Mouse (Mus musculus) erythroid progenitor cell, adult 5-6 weeks (primary cell): ENCODE data around the gene Map4k1. TPM values are rescaled to one million over a fixed set of nuclear protein-coding genes. Genes with fewer than 3 reads are reported as not detected.

Source experiments
- ATAC-seq: replicated peaks from 2 replicates; pipeline ENCODE4 v1.8.0; 2016; ENCODE audit warnings: moderate number of reproducible peaks, mild to moderate bottlenecking, moderate TSS enrichment, inconsistent platforms; ENCODE audit not compliant: poor library complexity, low FRiP score, severe bottlenecking
- total RNA-seq, 2 experiments: library from RNA; stranded (forward) in 1 of 2; stranded (reverse) in 1 of 2; fragments of 150-400 nt in 1 of 2; fragments of 186-747, 209-891 nt in 1 of 2; gene quantifications; 2 replicates each; pipeline versions ENCODE4 v1.2.3 to v1.2.4; 2015 to 2017; ENCODE audit warnings: low replicate concordance in 2 of 2

Map4k1 gene
- total RNA-seq, 2 experiments from 2014 or later = 7.9 to 23.1 TPM

DNA sequence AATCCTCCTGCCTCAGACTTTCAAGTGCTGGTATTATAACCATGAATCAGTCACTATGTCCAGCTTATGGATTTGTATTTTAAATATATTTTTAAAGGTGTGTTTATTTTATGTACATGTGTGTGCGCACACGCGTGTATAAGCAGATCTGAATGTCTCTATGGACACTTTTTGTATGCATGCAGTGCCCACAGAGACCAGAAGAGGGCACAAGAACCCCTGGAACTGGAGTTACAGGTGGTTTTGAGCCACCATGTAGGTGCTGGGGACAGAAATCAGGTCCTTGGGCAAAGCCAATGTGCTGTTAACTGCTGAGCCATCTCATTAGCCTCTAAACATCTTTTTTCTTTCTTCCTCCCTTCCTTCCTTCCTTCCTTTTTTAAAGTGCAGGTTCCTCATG is 66.2 kb downstream of the Map4k1 start:
- no peak for ATAC-seq

DNA sequence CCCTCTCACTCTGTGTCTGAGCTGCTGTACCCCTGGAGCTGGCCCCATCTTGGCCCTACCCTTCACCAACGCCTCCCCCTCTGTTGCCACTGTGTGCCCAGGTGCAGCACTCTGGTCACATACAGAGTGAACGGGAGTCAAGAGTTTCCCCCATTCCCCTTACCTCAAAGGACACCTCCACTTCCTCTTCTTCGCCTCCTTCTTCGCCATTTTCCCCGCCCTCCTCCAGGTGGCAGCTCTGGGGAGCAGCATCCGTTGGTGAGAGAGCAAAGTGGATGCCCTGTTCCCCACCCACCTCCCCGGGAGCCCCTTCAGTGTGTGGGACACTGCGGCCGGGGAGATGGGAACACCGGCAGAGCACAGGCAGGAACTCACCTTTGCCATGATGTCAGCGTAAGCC is 66.8 kb downstream of the Map4k1 start:
- ATAC-seq = no peak

DNA sequence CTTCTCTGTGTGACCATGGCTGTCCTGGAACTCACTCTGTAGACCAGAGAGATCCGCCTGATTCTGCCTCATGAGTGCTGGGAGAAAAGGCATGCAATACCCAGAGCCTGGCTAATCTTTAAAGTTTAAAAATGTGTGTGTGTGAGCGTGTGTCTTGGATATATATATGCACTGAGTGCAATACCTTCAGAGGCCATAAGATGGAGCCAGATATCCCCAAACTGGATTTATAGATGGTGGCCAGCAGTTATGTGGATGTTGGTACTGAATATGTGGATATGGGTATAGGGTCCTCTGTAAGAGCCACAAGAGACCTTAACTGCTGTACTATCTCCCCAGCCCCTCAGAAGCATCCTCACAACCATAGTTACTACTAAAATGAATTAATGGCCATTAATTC is 68.9 kb downstream of the Map4k1 start:
- ATAC-seq = no peak

DNA sequence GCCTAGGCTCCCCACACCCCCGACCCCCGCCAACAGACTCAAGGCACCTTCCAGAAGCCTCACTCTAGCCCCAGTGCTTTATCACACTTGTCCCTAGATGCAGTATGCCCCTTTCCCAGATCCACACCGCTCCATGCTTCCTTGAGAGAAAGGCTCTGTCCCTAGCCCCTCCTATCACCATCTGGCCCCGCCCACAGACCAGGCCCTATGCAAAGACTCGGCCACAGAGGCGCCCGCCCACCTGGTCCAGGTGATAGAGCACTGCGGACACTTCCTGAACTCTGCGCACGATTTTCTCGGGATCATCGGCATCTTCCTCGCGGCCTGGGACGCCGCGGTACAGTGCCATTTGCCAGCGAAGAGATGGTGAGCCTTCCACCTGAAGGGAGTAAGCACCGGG is 71.0 kb downstream of the Map4k1 start:
- no peak for ATAC-seq

Other genes starting within 250 kb of the Map4k1 start
- gene Mrps12, start 240.2 kb upstream of the Map4k1 start, total RNA-seq (2015; ENCODE audit: low replicate concordance) = 12.6 and 27.2 TPM in 2 replicates
- gene Mrps12, start 240.2 kb upstream of the Map4k1 start, total RNA-seq (2017; ENCODE audit: low replicate concordance) = 16.2 and 17.5 TPM in 2 replicates
- gene Sars2, start 240.1 kb upstream of the Map4k1 start, total RNA-seq (2015; ENCODE audit: low replicate concordance) = 1.3 and 6.1 TPM in 2 replicates
- gene Sars2, start 240.1 kb upstream of the Map4k1 start, total RNA-seq (2017; ENCODE audit: low replicate concordance) = 0.39 and 4.4 TPM in 2 replicates
- not detected in 2 replicates for gene Ccer2, start 225.9 kb upstream of the Map4k1 start, total RNA-seq (2015; ENCODE audit: low replicate concordance)
- not detected in 2 replicates for gene Ccer2, start 225.9 kb upstream of the Map4k1 start, total RNA-seq (2017; ENCODE audit: low replicate concordance)
- 38.9 and 40.2 TPM in 2 replicates for gene Sirt2, start 215.3 kb upstream of the Map4k1 start, total RNA-seq (2015; ENCODE audit: low replicate concordance)
- gene Sirt2, start 215.3 kb upstream of the Map4k1 start, total RNA-seq (2017; ENCODE audit: low replicate concordance) = 3.6 and 14.5 TPM in 2 replicates
- 8.3 and 12.2 TPM in 2 replicates for gene Nfkbib, start 214.5 kb upstream of the Map4k1 start, total RNA-seq (2015; ENCODE audit: low replicate concordance)
- gene Nfkbib, start 214.5 kb upstream of the Map4k1 start, total RNA-seq (2017; ENCODE audit: low replicate concordance) = 4.8 and 5.5 TPM in 2 replicates
- 4.3 and 8.8 TPM in 2 replicates for gene Rinl, start 193.1 kb upstream of the Map4k1 start, total RNA-seq (2015; ENCODE audit: low replicate concordance)
- 5.4 and 19.4 TPM in 2 replicates for gene Rinl, start 193.1 kb upstream of the Map4k1 start, total RNA-seq (2017; ENCODE audit: low replicate concordance)
- gene Hnrnpl, start 173.5 kb upstream of the Map4k1 start, total RNA-seq (2015; ENCODE audit: low replicate concordance) = 215 and 258 TPM in 2 replicates
- 202 and 252 TPM in 2 replicates for gene Hnrnpl, start 173.5 kb upstream of the Map4k1 start, total RNA-seq (2017; ENCODE audit: low replicate concordance)
- gene Ech1, start 156.8 kb upstream of the Map4k1 start, total RNA-seq (2015; ENCODE audit: low replicate concordance) = 34.2 and 61.2 TPM in 2 replicates
- 10.6 and 14.1 TPM in 2 replicates for gene Ech1, start 156.8 kb upstream of the Map4k1 start, total RNA-seq (2017; ENCODE audit: low replicate concordance)
- gene Lgals4, start 148.2 kb upstream of the Map4k1 start, total RNA-seq (2015; ENCODE audit: low replicate concordance) = not detected in 2 replicates
- 0.91 and 1.5 TPM in 2 replicates for gene Lgals4, start 148.2 kb upstream of the Map4k1 start, total RNA-seq (2017; ENCODE audit: low replicate concordance)
- gene Lgals7, start 118.2 kb upstream of the Map4k1 start, total RNA-seq (2015; ENCODE audit: low replicate concordance) = not detected in 2 replicates
- gene Lgals7, start 118.2 kb upstream of the Map4k1 start, total RNA-seq (2017; ENCODE audit: low replicate concordance) = not detected in 2 replicates
- not detected in 2 replicates for gene Capn12, start 100.6 kb upstream of the Map4k1 start, total RNA-seq (2015; ENCODE audit: low replicate concordance)
- 1.2 TPM in 1 of 2 replicates, not detected in the other for gene Capn12, start 100.6 kb upstream of the Map4k1 start, total RNA-seq (2017; ENCODE audit: low replicate concordance)
- gene Actn4, start 19.7 kb upstream of the Map4k1 start, total RNA-seq (2015; ENCODE audit: low replicate concordance) = 170 and 189 TPM in 2 replicates
- gene Actn4, start 19.7 kb upstream of the Map4k1 start, total RNA-seq (2017; ENCODE audit: low replicate concordance) = 173 and 197 TPM in 2 replicates
- 83.8 and 161 TPM in 2 replicates for gene Eif3k, start 186 bp upstream of the Map4k1 start, total RNA-seq (2015; ENCODE audit: low replicate concordance)
- 81.5 and 115 TPM in 2 replicates for gene Eif3k, start 186 bp upstream of the Map4k1 start, total RNA-seq (2017; ENCODE audit: low replicate concordance)
- under 0.01 TPM in 1 of 2 replicates, not detected in the other for gene Ryr1, start 143.1 kb downstream of the Map4k1 start, total RNA-seq (2015; ENCODE audit: low replicate concordance)
- gene Ryr1, start 143.1 kb downstream of the Map4k1 start, total RNA-seq (2017; ENCODE audit: low replicate concordance) = not detected in 2 replicates
- gene Rasgrp4, start 152.8 kb downstream of the Map4k1 start, total RNA-seq (2015; ENCODE audit: low replicate concordance) = 3.4 and 7.2 TPM in 2 replicates
- gene Rasgrp4, start 152.8 kb downstream of the Map4k1 start, total RNA-seq (2017; ENCODE audit: low replicate concordance) = 1.9 and 3.5 TPM in 2 replicates
- 6.3 and 13.3 TPM in 2 replicates for gene Fam98c, start 174.2 kb downstream of the Map4k1 start, total RNA-seq (2015; ENCODE audit: low replicate concordance)
- 2.2 and 2.7 TPM in 2 replicates for gene Fam98c, start 174.2 kb downstream of the Map4k1 start, total RNA-seq (2017; ENCODE audit: low replicate concordance)
- not detected in 2 replicates for gene Ggn, start 188.2 kb downstream of the Map4k1 start, total RNA-seq (2015; ENCODE audit: low replicate concordance)
- not detected in 2 replicates for gene Ggn, start 188.2 kb downstream of the Map4k1 start, total RNA-seq (2017; ENCODE audit: low replicate concordance)
- gene Spred3, start 188.4 kb downstream of the Map4k1 start, total RNA-seq (2015; ENCODE audit: low replicate concordance) = 0.72 and 3.4 TPM in 2 replicates
- 1.3 and 3.0 TPM in 2 replicates for gene Spred3, start 188.4 kb downstream of the Map4k1 start, total RNA-seq (2017; ENCODE audit: low replicate concordance)
- gene Psmd8, start 198.7 kb downstream of the Map4k1 start, total RNA-seq (2015; ENCODE audit: low replicate concordance) = 85.4 and 103 TPM in 2 replicates
- 66.3 and 68.3 TPM in 2 replicates for gene Psmd8, start 198.7 kb downstream of the Map4k1 start, total RNA-seq (2017; ENCODE audit: low replicate concordance)
- gene Catsperg1, start 232.0 kb downstream of the Map4k1 start, total RNA-seq (2015; ENCODE audit: low replicate concordance) = not detected in 2 replicates
- not detected in 2 replicates for gene Catsperg1, start 232.0 kb downstream of the Map4k1 start, total RNA-seq (2017; ENCODE audit: low replicate concordance)